Mouse (Mus musculus) cerebellum, postnatal 36 days (tissue): ENCODE data around the gene Sec14l4.
A peak's percentile ranks its signal among the peaks of the same experiment; 100 is the strongest.

Experiments
- DNase-seq, 2 experiments: peaks; one replicate each; pipeline ENCODE4 v3.0.0; 2021 to 2022; ENCODE audit warnings: mixed read lengths in 2 of 2

The Sec14l4 gene

DNA sequence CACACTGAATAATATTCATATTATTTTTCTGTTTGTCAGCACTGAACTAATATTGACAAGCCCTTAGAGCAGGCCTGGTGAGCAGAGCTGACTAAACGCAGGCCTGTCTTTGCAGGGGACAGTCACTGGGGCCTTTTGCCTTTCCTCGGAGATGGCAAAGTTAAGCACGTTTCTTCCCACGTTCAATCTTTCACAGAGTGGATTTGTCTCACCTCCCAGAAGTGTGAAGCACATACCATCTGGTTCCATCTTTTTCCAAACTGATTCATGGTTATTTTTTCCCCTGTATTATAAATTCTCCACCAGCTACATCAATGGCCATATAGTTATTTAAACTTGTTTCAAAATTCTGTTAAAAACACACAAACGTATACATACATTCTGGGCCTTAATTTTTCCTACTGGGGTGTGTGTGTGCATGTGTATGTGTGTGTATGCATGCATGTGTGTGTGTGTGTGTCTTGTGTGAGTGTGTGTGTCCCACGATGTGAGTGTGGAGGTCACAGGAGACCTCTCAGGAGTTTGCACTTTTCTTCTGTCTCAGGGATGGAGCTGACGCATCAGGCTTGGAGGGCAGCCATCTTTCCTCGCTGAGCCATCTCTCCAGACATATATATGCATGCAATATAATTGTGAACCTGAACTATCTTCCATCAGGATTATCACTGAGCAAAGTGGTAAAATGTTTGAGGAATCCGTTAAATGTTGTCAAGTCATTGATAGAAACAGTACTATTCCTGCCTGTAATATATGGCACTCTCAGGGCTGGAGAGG, 3.5 kb upstream of the Sec14l4 start:
- no peak for DNase-seq

DNA sequence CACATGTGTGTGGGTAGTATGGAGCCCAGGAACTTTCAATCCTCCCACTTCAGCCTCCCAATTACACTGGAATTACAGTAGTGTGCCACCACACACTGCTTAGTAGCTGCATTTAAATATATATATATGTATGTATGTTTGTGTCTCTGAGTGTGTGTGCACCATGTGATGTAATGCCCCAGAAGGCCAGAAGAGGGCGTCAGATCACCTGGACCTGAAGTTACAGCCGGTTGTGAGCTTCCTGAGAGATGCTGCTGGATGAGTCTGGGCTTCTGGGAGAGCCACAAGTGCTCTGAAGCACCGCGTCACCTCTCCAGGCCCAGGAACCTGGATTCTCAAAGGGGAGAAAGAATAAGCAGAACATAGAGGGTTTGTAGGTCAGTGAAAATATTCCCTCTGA, 1.9 kb upstream of the Sec14l4 start:
- no peak for DNase-seq

DNA sequence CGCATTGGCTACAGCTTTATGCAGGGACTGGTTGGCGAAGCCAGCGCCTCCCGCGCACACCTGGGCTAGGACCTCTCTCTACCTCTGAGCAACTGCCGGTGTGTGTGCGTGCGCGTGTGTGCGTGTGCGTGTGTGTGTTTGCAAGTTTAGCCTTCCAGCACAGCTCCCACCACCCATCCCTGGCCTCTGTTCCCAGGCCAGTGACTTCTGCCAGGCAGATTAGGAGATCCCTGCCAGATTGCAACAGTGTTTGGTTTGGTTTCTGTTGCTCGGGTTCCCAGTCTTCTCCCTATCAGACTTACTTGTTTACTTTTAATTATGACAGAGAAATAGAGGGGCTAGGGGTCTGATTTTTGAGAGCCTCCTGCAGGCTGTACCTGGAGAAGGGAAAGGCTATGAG, 699 bp downstream of the Sec14l4 start:
- DNase-seq = no peak

DNA sequence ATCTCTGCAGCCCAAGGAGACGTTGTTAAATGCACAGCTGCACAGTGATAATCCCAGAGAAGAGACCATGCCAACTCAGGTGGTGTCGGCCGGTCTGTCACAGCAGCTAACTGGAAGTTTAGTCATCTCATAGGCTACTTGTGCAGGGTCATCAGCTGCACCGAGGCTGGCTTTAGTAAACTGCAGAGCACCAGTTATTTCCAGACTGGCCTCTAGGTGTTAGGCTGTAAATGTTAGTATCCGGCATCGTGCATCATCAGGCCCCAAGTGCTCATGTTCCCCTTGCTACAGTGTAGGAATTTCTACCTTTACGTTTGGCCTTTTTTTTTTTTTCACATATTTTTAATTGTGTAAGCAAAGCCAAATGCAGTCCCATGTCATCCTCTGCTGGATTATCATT, 2.2 kb downstream of the Sec14l4 start:
- no peak for DNase-seq

DNA sequence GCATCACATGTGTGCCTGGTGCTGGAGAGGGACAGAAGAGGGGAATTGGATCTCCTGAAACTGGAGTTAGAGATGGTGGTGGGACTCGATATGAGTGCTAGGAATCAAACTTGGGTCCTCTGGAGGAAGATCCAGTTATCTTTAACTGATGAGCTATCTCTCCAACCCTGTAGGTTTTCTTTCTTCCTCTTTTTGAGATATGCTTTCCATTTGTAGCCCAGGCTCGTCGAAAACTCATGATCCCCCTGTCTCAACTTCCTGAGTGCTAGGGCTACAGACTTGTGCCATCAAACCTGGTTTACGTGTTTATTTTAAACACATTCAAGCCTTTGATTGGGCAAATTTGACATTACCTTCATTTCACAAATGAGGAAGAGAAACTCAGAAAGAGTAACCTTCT, 2.9 kb downstream of the Sec14l4 start:
- no peak for DNase-seq

DNA sequence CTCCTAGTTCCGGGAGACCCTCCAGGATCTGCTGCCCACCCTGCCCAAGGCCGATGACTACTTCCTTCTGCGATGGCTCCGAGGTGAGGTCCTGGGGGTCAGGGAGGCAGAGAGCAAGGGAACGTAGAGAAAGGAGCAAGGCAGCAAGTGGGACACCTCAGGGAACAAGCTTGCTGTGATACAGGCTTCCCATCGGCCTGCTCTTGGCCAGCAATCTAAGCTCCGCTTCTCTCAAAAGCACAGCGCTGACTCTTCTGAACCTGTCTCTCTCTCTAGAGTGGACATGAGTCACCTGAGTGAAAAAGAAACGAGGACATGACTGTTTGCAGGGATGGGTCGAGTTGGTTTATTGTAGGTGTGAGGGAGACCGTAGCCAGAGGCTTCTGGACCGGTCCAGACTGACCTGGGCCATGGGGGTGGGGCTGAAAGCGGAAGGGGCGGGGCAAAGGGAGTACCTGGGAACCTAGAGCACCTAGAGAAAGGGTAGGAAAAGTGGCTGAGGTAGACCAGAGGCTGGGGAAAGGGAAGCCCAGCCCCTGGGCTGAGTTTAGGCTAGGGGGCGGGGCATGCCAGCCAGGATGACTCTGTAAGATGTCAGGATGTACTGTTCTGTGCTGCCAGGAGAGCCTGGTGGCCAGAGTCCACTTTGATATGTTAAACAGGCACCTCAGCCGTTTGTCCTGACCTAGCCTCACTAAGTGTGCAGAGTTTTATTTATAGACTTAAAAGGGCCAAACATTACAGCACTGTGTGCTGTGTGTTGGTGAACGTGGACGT, 4.0 kb downstream of the Sec14l4 start:
- DNase-seq = no peak

DNA sequence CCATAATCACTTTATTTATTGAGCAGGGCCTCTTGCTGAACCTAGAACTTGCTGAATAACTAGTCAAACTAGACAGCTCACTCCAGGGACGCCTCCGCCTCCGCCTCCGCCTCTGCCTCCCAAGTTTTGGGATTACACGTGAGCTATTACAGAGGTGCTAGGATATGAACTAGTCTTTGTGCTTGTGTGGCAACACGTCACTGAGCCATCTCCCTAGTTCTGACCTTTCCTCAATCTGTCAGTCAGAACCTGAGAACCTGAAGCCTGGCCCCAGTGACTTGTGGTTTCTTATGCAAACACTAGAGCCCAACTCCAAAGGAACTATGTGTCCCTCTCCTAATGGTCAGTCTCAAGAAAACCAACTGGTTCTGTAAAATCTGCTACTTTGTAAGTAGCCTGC, 4.7 kb downstream of the Sec14l4 start:
- no peak for DNase-seq

DNA sequence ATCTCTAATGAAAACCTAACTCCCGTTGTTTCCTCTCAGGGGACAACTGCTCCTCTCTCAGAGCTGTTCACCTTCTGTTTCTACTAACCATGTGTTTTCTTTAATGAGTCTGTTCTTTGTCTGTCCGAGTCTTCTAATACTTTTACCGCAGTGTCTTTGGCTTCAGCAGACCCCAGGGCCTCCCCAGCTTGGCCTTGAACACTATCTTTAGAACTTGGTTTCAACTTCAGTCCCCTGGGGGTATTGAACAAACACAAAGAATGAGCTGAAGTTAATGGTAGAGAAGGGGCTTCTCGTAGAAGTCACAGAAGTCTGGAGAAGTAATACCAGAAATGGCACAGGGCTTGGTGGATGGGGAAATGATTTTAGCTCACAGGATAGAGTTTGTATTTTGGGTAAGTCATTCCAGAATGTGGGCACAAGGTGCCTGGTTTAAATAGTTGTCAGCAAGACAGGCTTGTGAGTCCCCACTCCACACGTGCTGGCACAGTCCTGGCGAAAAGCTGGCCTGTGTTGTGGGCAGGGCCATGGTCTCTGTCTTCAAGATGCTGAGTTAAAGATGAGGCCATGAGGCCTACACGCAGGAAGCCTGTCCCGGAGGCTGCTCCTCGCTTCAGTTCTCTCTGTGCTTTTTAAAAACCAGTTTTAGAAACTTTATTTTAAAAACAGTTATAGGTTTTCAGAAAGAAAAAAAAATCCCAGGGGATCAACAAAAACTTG, 5.3 kb downstream of the Sec14l4 start:
- DNase-seq = no peak

DNA sequence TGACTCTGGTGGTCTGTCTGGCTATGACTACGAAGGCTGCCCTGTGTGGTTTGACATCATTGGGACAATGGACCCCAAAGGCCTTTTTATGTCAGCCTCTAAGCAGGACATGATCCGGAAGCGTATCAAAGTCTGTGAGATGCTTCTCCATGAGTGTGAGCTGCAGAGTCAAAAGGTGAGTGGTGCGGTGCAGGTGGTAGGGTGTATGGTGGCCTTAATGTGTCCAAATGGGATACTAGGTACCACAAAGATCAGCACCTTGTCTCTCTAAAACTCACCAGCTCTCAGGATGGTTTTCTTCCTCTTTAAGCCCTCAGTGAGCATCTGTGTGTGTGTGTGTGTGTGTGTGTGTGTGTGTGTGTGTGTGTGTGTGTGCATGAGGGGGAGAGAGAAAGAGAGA, 8.7 kb downstream of the Sec14l4 start:
- no peak for DNase-seq

DNA sequence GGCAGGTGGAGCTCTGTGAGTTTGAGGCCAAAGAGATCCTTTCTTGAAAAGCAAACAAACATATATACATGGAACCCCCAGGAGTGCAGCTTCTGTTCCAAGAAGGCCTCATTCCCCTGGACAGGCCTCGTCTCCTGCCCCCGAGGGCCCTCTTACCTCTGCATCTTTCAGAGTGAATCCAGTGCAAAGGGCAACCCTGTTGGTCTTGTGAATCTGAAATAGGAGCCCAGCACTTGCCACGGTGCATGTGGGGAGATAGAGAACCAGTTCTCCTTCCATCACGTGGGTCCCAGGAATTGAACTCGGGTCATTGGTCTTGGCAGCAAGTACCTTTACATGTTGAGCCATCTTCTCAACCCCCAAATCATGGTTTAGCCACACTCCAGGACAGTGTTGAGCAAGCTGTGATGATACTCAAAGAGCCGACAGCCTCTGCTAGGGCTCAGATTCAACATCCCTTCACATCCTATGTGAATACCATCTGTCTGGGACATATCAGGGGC, 9.9 kb downstream of the Sec14l4 start:
- DNase-seq = no peak

DNA sequence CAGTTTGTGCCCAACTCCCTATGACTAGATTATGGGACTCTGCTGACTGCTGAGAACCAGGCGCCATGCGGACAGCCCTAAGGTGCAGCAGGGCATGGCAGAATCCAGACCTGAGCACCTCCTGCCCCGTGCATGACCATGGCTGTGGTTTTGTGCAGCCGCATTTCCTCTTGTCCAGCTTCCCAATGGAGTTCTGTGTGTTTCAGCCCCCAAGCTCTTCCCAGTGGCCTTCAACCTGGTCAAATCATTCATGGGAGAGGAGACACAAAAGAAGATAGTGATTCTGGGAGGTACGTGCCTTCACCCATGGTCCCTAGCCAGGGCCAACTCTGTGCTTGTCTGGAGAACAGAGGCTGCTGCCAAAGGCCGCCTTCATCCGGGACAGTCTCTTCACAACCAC, 11.8 kb downstream of the Sec14l4 start:
- no peak for DNase-seq

DNA sequence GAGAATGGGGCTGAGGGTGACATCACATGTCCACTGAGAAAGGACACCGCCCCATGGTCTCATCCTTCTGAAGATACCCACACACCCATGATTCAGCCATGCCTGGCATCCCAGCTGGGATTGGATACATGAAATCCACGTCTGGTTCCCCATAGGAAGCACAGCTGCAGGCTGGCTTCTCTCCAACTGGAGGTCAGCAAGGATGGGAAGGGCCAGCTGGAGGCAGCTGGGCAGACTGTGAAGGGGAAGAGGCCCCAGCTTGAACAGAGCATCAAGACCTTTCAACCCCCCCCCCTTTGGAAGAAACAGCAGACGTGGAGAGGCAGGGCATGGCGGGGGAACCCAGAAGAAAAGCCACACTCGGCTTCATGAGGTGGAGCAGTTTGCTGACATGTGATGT, 15.3 kb downstream of the Sec14l4 start:
- DNase-seq = no peak

DNA sequence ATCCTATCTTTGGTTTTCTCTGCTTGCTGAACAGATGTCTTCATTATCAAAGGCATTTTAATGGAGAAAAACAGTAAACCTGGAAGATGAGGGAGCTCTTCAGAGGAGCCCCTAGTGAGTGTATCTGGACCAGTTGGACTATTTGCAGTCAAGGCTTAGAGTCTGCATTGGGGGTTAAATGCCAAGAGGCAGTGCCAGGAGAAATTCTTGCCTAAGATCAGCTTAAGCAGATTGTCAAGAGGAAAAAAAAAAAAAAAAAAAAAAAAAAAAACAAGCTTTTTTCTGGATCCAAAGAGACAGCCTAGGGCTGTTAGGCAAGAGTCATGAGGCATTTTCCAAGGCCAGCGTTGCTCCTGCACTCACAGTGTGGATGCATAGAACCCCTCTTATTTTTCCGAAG, 16.5 kb downstream of the Sec14l4 start:
- DNase-seq = no peak

DNA sequence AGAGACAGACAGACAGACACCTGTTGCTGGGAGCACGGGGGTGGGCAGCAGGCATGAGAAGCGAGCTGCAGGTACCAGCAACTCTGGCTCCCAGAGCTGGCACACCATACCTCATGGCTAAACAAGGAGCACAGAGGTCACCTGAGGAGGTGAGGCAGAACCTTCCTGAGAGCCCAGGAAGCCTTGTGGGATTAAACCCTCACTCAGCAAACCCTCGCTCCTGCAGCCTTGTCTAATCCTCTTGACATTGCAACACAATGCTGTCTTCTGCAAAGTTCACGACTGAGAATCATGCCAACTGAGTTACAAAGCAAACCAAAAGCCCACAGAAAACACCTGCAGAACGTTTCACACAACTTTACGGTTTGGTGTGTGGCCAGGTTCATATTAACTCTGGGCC, 17.2 kb downstream of the Sec14l4 start:
- no peak for DNase-seq

DNA sequence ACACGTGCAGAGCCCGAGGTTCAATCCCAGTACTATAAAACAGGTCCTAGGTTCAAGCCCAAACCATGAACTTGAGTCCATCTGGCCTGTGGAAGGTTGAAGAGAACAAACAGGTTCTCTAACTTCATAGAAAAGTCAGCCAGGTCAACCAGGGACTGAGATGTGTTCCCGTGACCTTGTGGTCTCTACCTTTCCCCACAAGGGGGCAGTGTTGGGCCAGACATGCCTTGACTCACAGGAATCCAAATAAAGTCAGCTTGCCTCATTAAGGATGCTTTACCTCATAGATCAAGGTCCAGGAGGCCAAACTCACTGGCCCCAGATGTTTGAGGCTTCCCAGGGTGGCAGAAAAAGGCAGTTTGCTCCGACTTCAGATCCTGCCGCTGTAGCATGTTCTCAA, 22.3 kb downstream of the Sec14l4 start:
- peak; percentile 69 to 72 for DNase-seq

DNA sequence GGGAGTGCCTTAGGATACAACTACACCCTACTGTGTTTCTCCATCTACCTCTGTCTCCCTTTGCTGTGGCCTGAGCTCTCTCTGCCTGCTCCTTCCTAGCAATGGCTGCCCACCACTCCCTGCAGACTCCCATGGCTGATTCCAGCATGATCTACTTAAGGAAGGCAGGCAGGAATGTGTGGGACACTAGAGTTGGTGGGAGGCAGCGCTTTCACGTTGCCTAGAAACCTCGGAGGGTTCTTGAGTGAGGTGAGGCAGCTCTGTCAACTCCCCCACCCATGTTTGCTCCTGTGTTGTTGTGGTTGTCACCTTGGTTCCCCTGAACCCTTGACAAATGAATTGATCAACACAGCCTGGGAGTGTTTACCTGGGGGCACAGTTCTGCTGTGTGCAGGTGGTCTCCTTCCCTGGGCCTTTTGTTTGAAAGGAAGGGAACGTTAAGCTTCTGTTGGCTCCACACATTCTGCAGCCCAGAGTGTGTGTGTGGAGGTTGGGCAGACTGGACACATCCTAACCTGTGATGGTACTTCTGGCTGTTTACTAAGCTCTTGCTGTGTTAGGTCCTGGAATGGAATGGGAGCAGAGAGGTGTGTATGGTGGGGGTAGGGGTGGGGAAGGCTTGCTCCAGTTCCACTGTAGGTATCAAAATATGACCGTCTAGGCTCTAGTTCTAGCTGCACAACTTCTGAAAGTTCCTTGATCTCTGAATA, 29.8 kb downstream of the Sec14l4 start:
- no peak for DNase-seq

DNA sequence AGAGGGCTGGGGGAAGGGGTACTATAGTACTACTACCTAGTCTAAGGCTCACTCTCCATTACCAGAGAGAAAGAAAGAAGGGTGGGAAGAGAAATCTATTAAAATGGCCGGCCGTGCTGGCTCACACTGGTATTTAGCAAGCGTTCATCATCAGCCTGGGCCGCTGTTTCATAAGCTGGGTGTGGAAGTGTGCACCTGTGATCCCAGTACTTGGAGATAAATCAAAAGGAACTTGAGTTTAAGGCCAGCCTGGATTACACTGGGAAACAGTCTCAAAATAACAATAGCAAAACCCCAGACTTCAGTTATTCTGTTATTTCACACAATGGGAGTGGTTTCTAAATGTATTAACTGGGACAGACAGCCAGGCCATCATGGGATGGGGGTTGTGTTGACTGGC, 31.3 kb downstream of the Sec14l4 start:
- no peak for DNase-seq

DNA sequence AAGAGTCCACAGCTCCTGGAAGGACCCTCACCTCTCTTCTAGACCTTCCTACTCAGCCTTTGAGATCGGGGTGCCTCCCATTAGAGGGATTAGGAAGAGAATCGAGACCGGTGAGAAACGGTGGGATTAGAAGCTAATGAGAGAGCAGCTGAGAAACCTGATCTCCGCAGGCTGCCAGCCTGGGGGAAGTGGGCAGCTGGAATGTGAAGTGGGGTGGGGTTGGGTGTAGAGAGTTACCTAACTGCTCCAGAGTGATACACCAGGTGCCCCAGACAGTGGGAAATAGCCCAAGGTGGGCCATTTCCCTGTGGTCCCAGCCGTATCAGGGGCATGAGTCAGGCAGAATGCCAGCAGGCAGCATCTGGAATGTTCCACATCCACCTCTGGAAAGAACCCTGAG, 31.7 kb downstream of the Sec14l4 start:
- DNase-seq = no peak

DNA sequence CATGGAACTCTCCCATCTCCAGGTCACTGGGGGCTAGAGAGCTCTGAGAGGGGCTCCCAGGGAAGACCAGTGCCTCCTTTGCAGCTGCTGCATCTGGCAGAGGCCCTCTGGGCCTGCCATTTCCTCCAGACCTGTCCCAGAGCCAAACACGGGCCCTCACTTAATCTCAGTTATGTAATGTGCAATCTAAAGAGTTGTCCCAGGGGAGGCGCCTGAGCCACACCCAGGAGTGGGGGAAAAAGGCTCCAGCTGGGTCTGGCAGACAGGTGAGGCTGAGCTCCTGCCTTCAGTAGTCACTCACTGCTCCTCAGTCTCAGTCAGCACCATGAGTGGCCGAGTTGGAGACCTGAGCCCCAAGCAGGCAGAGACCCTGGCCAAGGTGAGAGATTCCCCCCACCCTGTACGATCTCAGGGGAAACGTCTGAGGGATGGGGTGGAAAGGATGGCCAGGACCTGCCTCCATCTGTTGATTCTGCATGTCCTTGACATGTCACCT, 33.4 kb downstream of the Sec14l4 start, which contains the start of gene Sec14l3:
Gene Sec14l3, plus strand, starts transcription at position 215 of the 496 bp plus-strand sequence.
- DNase-seq = no peak

DNA sequence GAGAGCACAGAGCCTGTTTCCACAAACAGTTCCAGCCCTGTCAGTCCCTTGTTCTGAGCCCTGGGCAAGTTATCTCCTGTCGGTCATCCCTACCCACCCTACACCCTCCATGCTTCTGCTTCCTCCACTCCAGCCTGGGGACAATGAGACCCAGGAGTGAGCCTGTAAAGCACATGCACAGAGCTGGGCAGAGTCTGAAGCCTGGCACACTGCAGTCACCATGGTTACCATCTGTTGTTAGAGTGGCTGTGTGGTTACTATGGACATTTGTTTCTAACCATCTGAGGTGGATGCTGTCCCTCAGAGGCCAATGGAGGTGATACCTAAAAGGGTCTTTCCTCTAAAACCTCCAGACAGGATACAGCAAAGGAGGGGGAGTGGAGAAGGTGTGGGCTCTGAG, 38.4 kb downstream of the Sec14l4 start:
- no peak for DNase-seq

DNA sequence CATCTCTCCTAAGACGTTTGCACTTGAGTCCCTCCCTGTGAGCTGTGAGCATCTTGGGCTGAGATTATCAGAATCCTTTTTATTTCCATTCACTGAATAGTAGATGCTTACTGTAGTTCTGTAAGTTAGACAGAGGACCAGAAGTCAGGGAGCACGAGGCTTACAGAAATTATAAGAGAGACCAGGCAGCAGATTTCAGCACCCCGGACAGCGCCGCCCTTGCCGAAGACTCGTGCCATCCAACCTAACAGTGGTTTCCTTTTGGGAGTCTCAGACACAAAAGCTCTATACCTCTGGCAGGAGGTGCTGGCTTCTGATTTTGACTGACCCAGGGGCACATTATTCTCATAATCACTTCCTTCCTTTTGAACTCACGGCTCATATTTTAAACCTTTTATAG, 45.4 kb downstream of the Sec14l4 start:
- DNase-seq = no peak

DNA sequence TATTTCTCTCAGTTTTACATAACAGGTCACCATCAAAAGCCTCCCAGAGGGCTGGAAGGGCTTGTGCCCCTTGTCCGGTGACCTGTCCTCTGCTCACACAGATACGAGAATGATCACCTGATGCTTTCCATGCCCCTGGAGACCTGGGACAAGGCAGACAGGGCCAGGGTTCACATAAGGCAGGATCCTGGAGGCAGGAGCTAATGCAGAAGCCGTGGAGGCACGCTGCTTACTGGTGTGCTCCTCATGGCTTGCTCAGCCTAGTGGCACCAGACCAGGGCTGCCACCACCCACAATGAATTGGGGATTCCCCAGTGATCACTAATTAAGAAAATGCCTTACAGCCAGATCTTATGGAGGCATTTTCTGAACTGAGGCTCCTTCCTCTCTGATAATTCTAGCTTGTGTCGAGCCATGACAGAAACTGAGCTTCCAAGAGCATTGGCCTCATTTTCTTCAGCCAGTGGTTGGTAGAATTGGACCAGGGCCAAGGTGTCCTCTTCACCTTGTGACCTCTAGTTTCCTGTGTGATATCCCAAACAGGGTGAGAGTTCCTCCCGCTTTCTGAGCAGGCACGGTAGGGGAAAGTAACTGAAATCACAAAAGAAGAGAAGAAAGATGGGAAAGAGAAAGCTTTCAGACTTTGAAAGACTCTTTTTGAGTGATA, 47.1 kb downstream of the Sec14l4 start:
- no peak for DNase-seq
